Mouse (Mus musculus) thymus, postnatal 0 days (tissue): Measurements from ENCODE around the gene Gm5157. TPM values are rescaled to one million over a fixed set of nuclear protein-coding genes. Genes with fewer than 3 reads are reported as not detected.
"Not testable (repeated sequence)": the region's sequence is repeated elsewhere in the genome, so short reads cannot be mapped to it uniquely, and the experiment has no call there.

ENCODE experiments used
- DNase-seq: peaks from one replicate; pipeline ENCODE4 v3.0.0-alpha.2; 2015; ENCODE audit warnings: low spot score
- polyA plus RNA-seq: library from polyadenylated mRNA; unstranded; fragments of >200 nt; fragmentation: Nextera tagmentation; extraction: Ambion mirVana; gene quantifications from 2 replicates; pipeline ENCODE4 v1.2.1, GENCODE M21; 2015

The Gm5157 gene
- polyA plus RNA-seq = not detected in 2 replicates

- not testable (repeated sequence) for DNase-seq
These were observed at the start of gene Gm5157 for GRCm38 (mm10) chr7:21190323-21190722. TSS of gene Gm5157 (minus strand) at chr7:21190423.

GRCm38 (mm10) chr7:21161885-21162284 is 28.3 kb downstream of the Gm5157 start, which contains the start of gene Vmn1r123:
TSS of gene Vmn1r123 (plus strand) at chr7:21162185.
- not testable (repeated sequence) for DNase-seq

Other genes with a start within 250 kb of the Gm5157 start
- gene Vmn1r119, start 178.0 kb downstream of the Gm5157 start, polyA plus RNA-seq = not detected in 2 replicates
- not detected in 2 replicates for gene Vmn1r120, start 136.6 kb downstream of the Gm5157 start, polyA plus RNA-seq
- gene Vmn1r121, start 91.9 kb downstream of the Gm5157 start, polyA plus RNA-seq = not detected in 2 replicates
- not detected in 2 replicates for gene Vmn1r122, start 56.3 kb downstream of the Gm5157 start, polyA plus RNA-seq
- not detected in 2 replicates for gene Vmn1r123, start 28.2 kb downstream of the Gm5157 start, polyA plus RNA-seq
- gene Vmn1r124, start 70.2 kb upstream of the Gm5157 start, polyA plus RNA-seq = not detected in 2 replicates
- gene Vmn1r125, start 81.8 kb upstream of the Gm5157 start, polyA plus RNA-seq = not detected in 2 replicates
- gene Vmn1r126, start 111.0 kb upstream of the Gm5157 start, polyA plus RNA-seq = not detected in 2 replicates
- not detected in 2 replicates for gene Vmn1r127, start 129.4 kb upstream of the Gm5157 start, polyA plus RNA-seq
- not detected in 2 replicates for gene Vmn1r128, start 158.9 kb upstream of the Gm5157 start, polyA plus RNA-seq
- not detected in 2 replicates for gene Vmn1r129, start 170.9 kb upstream of the Gm5157 start, polyA plus RNA-seq
- gene Gm6882, start 242.3 kb upstream of the Gm5157 start, polyA plus RNA-seq = not detected in 2 replicates